Mouse (Mus musculus) kidney, postnatal 14 days (tissue): ENCODE measurements around the gene Pip4k2b.
"Not testable (repeated sequence)": the region's sequence is repeated elsewhere in the genome, so short reads cannot be mapped to it uniquely, and the experiment has no call there.

Source experiments
- DNase-seq: peaks from one replicate; pipeline ENCODE4 v3.0.0; 2022; ENCODE audit warnings: mixed read lengths

Pip4k2b gene

DNA sequence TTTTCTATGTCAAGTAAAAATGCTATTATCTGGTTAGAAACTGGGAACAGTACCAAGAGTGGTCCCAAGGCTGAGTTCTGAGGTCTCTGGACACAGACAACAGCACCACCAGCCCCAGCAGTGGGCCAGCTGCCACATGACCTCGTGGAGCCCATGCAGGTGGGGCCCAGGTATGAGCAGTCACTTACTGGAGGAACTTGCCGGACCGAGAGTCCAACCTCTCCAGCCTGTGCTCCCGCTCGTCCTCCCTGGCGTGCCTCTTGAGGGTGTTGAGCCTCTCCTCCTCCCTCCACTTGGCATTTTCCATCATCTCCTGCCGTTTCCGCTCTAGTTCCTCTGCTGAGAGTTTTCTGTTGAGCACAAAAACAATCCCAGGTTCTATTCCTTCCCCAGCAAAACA, 3.3 kb upstream of the Pip4k2b start:
- DNase-seq: no peak

DNA sequence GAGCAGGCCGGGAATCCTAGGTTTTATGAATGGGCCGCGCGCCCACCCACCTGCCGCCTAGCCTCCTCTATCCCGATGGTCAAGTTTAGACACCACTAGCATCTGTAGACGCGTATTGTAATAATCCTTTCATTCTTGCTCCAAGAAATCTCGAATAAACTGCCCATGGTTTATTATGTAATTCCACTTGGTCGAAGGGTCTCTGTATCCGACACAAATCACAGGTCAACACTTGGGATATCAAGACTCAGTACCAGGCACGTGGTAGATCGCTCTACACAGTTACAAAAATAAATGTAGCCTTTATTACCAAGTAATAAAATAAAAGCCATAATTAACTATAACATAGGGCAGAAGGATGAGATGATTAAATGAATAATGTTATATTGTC, 822 bp upstream of the Pip4k2b start:
- DNase-seq: no peak

DNA sequence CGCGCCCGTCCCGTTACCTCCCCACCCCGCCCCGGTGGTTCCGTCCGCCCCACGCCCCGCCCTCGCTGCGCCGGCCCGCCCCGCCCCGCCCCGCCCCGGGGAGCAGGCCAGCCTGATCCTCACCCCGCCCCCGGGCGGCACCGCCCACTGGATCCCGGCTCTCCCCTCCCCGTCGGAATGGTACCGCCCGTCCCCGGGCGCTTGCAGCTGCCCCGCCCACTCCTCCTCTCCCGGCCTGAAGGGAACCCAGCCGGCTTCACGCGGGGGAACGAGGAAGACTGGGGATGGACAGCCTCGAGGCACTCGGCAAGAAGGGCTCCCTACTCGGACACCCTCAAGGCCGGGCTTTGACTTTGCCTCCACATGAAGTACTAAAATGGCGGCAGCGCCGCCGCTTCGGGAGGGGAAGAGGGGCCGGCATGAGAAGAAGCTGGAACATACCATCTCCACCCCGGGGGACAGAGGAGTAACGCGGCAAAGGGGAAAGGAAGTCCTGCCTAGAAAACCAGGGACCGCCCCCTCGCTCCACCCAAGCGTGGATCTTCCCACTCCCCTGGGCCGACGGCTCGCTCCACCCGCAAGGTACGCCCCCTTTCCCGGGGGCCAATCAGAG, 320 bp upstream of the Pip4k2b start:
- peak; percentile 99 for DNase-seq

DNA sequence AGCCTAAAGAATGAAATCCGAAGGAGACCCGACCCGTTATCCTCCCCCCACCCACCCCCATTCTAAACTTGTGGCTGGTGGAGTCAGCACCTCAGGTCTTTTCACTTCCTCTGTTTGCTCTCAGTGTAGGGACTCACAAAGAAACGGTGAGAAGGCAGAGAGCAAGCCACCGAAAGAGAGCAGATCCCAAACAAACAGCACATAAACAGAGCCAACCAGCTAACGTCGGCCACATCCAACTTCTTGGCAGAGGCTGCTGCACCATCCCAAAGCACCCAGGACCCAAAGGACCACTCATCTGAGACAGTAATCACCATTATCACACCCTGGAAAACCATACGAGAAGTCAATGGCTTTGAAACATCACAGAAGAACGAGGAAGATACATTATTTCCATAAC, 1.1 kb downstream of the Pip4k2b start:
- DNase-seq: no peak

DNA sequence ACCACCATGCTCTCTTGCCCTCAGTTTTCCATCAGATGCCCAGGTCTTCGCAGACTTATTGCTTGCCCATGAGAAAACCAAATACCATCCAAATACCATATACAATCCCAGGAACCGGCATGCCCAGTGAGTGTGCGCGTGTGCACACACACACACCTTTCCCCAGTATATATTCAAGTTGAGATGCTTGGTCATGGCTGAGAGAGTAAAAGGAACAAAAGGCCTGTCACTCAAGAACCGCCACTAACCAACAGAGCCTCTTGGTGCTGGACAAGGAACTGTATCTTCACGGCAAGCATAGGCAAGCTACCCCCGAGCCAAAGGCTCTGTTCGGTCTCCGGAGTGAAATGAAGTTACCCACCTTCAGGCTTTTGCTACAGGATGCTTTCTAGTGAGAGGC, 1.9 kb downstream of the Pip4k2b start:
- DNase-seq: no peak

DNA sequence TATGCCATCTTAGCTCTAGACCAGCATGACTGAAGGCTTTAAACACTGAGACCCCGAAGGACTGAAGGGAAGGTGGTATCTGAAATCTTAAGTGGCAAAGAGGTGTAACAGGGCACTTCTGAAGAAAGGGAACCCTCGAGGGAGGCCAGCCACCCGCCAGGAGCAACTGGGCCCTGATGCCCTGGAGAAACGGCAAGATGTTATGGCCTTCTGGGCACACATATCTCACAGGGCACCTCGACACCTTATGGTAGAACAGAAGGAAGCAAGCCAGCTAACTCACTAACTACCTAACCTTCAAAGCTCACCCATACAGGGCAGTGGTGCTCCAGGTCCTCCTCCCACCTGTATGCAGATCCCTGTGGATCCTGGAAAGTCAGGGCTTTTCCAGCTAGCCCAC, 2.3 kb downstream of the Pip4k2b start:
- DNase-seq: no peak

DNA sequence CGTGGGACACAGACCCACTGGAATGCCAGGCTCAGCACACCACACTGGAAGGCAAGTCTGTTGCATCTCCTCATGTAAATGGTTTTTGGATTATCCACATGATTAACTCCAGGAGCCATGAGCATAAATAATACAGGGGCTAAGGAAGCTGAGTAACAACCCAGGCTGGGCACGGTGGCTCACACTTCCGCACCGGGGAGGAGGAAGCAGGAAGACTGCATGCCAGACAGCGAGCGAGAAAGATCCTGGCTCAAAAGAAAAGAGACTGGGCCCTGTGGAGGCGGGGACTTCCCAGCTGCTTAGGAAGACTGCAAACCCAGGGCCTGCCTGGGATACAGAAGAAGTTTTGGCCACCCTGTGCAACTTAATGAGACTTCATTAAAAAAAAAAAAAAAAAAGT, 4.3 kb downstream of the Pip4k2b start:
- peak; percentile 71 for DNase-seq

DNA sequence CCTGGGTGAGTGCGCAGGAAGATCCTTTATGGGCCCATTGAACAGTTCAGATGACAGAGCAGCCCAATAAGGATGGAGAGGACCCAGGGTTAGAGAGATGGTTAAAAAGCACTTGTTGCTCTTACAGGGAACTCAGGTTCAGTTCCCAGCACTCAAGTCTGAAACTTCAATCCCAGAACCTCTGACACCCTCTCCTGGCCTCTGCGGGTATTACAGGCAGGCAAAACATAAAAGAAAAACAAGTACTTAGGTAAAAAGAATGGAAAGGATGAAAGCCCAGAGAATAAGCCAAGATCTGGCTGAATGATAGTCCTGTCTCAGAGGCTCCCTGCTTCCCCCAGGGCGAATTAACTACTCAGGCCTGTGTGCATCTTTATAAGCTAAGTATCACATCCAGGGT, 5.3 kb downstream of the Pip4k2b start:
- no peak for DNase-seq

DNA sequence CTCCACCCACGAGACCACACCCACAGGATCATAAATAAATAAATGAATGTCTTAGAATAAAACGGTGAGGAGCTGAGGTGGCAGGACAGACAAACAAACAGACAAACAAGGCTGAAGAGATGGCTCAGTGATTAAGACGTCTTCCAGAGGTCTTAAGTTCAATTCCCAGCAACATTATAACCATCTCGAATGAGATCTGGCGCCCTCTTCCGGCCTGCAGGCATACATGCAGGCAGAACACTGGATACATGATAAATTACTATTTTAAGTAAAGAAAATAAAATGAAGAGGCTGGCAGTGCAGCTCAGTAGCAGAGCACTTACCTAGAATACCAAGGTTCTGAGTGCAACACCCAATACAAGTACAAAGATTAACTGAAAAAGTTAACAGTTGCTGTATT, 5.8 kb downstream of the Pip4k2b start:
- no peak for DNase-seq

DNA sequence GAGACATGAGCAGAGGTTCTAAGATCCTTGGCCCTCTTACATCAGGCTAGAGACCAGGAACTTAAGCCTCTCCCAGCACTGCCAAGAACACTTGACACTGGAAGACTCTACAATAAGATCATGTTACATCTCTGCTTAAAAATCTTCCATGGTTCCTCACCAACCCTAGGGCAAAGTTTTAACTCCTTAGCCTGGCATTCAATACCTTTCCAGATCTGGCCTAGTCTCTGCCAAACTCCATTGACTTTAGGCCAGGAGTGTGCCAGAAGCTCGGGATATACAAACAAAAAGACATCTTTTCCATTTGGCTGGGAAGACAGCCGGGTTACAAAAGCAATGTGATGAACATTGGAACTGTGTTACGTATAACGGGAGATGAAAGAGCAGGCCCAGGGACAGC, 6.9 kb downstream of the Pip4k2b start:
- DNase-seq: no peak

DNA sequence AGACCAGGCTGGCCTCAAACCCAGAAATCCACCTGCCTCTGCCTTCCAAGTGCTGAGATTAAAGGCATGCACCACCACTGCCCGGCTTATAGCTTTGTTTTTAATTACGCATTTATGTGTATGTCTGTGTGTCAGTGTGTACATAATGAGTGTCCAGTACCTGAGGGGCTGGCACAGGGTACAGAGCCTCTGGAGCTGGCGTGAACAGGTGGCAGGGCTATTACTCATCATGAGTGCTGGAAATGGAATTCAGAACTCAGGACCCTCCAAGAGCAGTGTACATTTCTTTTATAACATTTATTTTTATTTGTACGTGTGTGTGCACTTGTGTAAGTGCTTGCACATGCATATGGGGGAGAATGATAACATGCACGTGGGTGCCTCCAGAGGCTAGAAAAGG, 7.9 kb downstream of the Pip4k2b start:
- no peak for DNase-seq

DNA sequence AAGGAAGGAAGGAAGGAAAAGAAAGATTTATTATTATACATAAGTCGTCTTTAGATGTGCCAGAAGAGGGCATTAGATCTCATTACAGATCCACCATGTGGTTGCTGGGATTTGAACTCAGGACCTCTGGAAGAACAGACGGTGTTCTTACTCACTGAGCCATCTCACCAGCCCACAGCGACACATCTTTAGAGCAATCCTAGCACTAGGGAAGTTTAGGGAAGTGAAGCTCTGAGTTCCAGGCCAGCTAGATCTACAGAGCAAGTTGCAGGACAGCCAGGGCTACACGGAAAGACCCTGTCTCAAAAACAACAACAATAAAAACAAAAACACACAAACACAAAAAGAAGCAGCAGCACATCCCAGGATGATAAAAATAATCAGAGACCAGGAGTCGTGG, 9.7 kb downstream of the Pip4k2b start:
- not testable (repeated sequence) for DNase-seq

DNA sequence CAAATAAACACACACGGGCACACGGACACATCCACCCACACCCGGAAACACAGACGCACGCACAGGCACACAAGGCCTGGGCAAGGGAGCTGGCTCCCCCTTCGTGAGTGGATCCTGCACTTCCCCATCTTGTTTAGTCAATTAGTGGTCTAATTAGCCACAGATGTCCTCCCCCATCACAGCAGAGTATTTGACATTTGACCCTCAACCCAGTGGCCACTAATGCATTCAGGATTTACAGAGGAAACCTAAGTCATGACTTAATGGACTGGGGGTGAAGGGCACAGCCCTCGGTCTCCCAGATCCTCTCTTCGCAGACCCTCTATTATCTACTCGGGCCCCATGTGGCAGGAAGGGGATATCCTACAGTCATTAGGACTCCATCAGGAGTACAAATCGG, 10.8 kb downstream of the Pip4k2b start:
- DNase-seq: no peak

DNA sequence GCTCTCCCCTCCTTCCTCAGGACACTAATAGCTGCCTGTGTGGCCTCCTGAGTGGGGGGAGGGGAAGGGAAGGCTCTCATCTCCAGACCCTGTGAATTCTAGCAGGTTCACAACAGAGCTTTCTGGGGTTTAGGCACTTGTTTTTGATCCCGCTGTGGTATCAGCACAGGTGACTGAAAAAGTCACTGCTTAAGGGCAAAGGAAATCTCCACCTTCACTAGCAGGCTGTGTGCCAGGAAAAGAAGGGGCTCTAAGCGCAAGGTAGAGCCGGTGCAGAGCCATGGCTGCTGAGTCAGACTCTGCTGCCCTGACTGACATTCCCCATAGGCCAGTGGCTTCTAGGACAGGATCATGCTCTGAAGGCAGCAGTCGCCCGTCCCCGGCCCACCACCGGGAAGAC, 15.8 kb downstream of the Pip4k2b start:
- DNase-seq: no peak

DNA sequence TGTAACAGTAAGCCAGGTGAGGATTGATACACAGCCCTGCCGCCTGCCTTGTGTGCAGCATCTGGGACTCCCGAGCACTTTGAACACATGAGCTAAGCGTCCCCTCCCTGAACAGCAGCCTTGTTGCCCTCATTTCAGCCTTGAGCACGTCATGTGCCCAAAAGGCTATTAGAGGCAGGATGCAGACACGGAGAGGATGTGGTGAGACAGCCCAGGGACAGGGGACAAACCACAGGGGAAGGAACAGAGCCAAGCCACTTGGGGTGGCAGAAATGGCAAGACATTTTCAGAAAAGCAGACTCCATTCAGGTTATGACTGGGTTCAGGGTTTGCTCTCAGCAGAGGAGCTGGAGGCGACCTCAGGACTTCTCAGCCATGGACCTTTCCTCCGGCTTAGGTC, 16.2 kb downstream of the Pip4k2b start:
- DNase-seq: no peak

DNA sequence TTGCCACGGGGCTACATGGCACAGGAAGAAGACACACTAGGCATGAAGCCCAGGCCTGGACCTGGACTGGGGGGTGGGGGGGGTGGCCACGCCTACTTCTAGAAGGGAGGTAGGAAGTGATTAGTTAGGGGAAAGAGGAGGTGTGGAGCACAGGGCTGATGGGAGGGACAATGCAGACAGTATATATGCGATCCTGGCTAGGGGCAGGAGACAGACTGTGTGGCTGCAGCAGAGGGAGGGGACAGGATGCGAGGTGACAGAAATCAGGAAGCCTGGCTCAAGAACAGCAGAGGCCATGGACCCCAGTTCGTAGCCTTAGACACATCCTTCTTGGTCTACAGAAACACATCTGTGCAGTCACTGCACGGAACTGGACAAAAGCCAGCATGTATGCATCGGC, 20.8 kb downstream of the Pip4k2b start:
- DNase-seq: peak; percentile 33

DNA sequence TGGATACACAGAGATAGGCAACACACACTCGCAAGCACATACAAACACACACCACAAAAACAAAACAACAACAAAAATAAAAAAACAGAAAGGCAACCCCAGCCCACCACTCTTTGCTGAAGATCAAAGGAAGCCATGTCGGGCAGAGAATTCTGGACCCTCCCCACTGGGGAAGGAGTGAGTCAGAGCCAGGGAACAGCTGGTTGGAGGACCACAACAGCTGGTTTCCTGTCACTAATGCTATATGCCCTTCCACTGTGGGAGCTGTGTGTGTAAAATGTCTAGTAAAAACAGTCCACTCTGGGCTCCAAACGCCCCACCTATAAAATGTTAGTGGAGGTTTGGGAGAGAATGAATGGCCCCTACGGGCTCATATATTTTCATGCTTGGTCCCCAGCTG, 23.2 kb downstream of the Pip4k2b start:
- no peak for DNase-seq

DNA sequence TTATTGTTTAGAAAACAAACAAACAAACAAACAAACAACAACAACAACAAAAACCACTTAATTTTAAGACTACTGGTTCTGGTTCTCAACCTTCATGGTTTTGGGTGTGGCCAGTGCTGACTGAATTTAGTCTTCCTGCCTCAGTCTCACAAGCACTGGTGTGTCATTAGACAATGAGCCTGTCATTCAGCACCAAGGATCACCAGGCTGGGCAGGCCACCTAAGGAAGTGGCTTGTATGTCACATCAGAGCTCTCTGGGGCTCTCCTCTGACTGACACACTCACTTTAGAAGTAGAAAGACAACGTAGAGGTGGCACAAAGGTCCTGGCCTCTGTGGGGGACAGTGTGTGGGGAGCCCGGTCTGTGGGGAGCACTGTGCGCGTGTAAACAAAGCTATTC, 25.5 kb downstream of the Pip4k2b start:
- DNase-seq: no peak

DNA sequence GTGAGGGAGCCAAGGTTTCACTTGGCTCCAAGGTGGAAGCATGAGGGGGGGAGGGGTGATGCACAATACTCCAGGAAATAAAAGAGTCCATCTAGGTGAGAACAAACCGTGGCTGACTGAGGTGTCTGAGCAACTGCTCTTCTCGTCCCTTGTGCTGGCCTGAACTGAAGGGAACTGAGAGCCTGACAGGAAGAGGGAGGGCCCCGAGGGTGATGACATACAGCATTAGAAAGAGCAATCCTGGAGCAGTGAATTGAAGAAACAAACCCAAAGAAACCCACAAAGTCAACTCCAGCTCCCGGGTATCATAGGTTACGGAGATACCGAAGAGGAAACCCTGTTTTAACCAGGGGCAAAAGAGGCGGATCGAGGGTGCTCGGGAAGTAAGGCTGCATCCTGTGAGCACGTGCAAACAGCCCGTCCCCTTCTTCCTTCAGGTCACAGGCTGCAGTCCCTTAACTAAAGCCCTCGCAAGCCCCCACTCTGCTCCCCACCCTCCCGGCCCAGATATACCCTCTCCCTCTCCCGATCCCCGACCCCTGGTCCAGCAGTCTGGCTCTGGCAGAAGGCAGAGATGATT, 26.1 kb downstream of the Pip4k2b start:
- no peak for DNase-seq

DNA sequence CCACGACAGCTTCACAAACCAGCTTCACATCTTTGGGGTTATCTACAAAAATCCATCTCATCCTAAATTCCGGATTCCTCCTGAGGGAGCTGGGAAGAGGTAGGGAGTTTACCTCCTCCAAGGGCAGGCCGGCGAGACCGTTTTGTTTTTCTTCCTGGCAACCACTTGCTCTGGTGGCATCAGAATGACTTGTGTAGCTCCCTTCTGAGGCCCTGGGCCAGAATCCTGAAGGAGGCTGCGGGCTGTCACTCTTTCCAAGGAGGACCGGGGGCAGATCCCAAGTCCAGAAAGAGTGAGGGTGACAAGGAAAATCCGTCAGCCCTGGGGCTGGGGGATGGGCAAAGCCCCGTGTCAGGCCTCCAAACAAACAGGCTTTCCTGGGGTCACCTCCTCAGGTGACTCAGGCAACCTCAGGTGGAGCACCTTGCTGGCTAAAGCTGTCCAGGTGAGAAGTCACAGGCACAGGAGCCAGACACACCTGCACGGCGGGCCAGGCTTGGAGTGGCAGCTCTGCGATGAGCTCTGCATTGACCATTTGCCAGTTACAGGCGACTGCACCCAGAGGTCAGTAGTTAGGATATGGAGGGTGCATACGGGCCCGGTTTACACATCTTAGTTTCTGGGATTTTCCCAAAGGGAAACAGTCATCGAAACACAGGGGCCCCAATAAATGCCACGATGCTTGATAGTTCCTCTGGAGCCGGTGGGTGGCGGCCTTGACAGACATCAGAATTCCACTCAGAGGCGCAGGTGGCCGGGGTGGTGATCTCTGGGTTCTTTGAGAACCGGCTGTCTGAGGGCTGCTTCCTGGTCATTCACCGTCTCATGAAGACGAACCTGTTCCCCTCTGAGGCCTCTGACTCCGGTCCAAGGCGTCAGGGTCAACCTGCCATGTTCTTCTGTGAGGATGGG, 26.9 kb downstream of the Pip4k2b start:
- DNase-seq: no peak

DNA sequence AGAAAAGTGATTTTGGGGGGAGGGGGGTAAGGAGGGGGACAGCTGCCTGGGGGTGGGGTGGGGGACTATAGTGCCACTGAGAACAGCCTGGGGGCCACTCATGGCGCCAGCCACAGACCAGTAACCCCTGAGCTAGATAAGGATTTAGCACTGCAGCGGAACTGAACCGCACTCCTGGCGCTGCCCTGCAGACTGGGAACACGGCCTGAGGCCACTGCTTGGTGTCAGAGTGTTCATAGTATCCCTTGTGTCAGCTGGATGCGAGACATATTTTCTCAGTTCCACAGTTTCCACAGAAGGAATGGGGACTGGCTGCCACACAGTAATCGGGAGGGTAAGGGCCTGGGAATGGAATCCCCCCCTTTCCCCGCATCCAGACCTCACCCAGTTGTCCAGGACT, 28.5 kb downstream of the Pip4k2b start:
- no peak for DNase-seq

DNA sequence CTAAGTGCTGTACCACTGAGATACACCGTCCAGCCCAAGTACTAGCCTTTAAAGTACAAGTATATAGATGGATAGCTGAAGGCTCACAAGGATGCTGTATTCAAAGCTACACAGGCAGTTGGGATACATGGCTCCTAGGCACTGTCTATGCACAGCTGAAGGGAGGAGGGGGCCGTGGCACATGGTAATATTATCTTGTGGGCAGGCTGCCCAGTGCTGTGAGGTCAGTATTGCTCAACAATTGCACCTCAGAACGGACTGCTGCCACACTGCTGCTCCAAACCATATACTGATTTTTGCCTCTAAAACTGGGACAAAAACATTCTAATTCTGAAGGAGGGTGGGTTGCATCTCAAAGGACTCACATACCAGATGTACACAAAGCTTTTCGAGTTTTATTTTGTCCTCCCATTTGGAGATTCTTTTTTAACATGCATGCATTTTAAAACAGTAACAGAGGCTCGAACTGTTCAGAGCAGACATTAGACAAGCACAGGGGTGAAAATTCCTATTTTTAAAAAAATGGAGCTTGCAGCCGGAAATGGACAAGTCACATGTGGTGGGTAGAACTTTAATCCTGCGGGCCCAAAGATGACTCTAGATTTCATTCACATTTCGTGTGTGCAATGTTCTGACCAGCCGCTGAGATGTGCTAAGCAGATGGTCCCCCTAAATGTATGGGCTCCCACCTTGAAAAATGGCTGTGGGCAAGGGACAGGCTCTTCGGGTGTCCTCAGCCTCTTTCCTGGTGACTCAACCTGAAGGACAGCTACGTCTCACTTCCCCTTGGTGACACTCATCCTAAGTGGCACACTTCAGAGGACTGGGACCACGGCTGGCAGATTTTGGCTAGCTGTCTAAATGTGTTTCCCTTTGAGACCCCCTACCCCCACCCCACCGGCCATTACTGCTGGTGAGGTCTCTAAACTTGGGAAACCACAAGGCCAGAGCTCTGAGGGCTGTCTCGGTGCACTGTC, 29.4 kb downstream of the Pip4k2b start:
- DNase-seq: no peak

DNA sequence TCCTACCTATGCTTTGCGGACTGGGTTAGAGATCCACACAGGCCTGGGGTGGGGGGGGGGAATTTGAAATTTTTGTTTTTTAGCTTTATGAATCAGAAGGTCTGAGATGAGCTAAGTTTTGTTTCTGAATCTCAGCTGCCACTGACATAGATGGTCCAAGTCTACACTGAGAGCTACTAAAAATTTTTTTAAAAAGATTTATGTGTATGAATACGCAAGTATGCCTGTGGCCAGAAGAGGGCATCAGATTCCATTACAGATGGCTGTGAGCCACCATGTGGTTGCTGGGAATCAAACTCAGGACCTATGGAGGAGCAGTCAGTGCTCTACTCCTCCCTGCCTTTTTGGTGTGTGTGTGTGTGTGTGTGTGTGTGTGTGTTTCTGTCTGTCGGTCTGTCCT, 30.1 kb downstream of the Pip4k2b start:
- DNase-seq: no peak
